Mouse (Mus musculus): ENCODE data around the gene Nemp1.

DNA sequence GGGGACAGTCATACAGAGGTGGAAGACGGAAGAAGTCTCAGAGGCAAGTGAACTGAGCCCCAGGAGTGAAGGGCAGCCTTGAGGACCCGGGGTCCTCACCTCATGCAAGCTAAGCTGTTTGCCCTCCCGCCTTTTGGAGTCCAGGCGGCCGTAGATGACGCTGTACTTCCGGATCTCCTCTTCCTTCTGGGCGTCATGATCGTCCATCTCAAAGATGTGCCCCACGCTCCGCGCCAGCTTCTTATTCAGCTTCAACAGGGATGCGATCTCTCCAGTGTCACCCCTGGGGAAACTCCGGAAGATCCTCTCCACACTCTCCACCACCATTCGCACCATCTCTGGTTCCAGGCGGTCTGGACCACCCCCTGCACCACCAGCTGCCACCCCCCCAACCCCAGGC is 2.5 kb upstream of the Nemp1 start:
- TF ChIP-seq CTCF (IDR thresholded peaks at IDR 0.05; ENCODE audit: low read depth) = no peak
- no peak for TF ChIP-seq EP300 (IDR thresholded peaks at IDR 0.05; ENCODE audit: low read depth)

Data from liver, embryonic 14.5 days (tissue).